Mouse (Mus musculus) E14TG2a.4 (cell line): ENCODE measurements around the gene Nudc.

Source experiments
- H3K27me3 ChIP-seq: 2 replicates; pipeline ENCODE4 v1.6.1; 2014; ENCODE audit warnings: low read length, control low read depth; ENCODE audit not compliant: insufficient read depth
- H3K36me3 ChIP-seq: 2 replicates; pipeline ENCODE4 v1.6.1; 2014; ENCODE audit warnings: low read length, control low read depth; ENCODE audit not compliant: insufficient read depth
- H3K4me1 ChIP-seq: replicated peaks from 2 replicates; pipeline ENCODE4 v1.6.1; 2014; ENCODE audit warnings: low read depth, low read length, control low read depth
- H3K4me3 ChIP-seq: replicated peaks from 2 replicates; pipeline ENCODE4 v1.5.1; 2014; ENCODE audit warnings: mild to moderate bottlenecking, low read length
- H3K9me3 ChIP-seq: 2 replicates; pipeline ENCODE4 v1.6.1; 2014; ENCODE audit warnings: low read length, control low read depth
- CTCF ChIP-seq: conservative IDR thresholded peaks from 2 replicates; pipeline ENCODE4 v1.5.1; 2014; ENCODE audit warnings: low read length
- NANOG ChIP-seq: IDR thresholded peaks from 2 replicates; pipeline ENCODE4 v1.6.1; 2014; ENCODE audit warnings: borderline replicate concordance, low read length, mixed read lengths
- POU5F1 ChIP-seq: IDR thresholded peaks from 2 replicates; pipeline ENCODE4 v1.6.1; 2014; ENCODE audit warnings: low read length, borderline replicate concordance

Nudc gene

GRCm38 (mm10) chr4:133486673-133487357 lies 59.0 kb downstream of the Nudc start:
- Histone ChIP-seq H3K9me3 (no peaks in the 10 kb centered on the region), H3K36me3 (peaks cover 10% of the 10 kb centered on the region), H3K27me3 (peaks cover 46% of the 10 kb centered on the region), H3K4me3 (peak overlapping the region; percentile 64), H3K4me1 (peaks cover 89% of the 10 kb centered on the region)
- TF ChIP-seq CTCF (no peak), POU5F1 (no peak)

- H3K4me3 ChIP-seq: peak overlapping the region; percentile 64
- H3K27me3 ChIP-seq: peaks cover 55% of the 10 kb centered on the region
- peaks cover 89% of the 10 kb centered on the region for H3K4me1 ChIP-seq
- peaks cover 10% of the 10 kb centered on the region for H3K36me3 ChIP-seq
- no peak for TF ChIP-seq POU5F1
- peak; percentile 66; the same call in 1 of the 2 replicates for TF ChIP-seq NANOG
- TF ChIP-seq CTCF: no peak
- H3K9me3 ChIP-seq: no peaks in the 10 kb centered on the region
Measured at GRCm38 (mm10) chr4:133485691-133486425, 59.9 kb downstream of the Nudc start.

- H3K4me3 ChIP-seq: peak overlapping the region; percentile 57
- H3K4me1 ChIP-seq: peaks cover 89% of the 10 kb centered on the region
- H3K27me3 ChIP-seq: peaks cover 59% of the 10 kb centered on the region
- H3K36me3 ChIP-seq: peaks cover 10% of the 10 kb centered on the region
- no peaks in the 10 kb centered on the region for H3K9me3 ChIP-seq
- TF ChIP-seq POU5F1: no peak
- no peak for TF ChIP-seq CTCF
- no peak for TF ChIP-seq NANOG
Measured at GRCm38 (mm10) chr4:133484266-133485025, 61.4 kb downstream of the Nudc start.
